Mouse (Mus musculus) heart, embryonic 12.5 days (tissue): ENCODE results near the gene Mef2d. TPM values are rescaled to one million over a fixed set of nuclear protein-coding genes. Genes with fewer than 3 reads are reported as not detected.

Experiments
- ATAC-seq: fragments of 200-750 bp; cut with Nextera tagmentation; 2 replicates; pipeline ENCODE4 v1.8.0; 2017; ENCODE audit warnings: moderate TSS enrichment, moderate library complexity; ENCODE audit not compliant: insufficient number of reproducible peaks, low FRiP score
- H3K27ac ChIP-seq: fragments of 300-500 bp; sonication (generic); 2 replicates; pipeline ENCODE4 v1.5.1; 2016; ENCODE audit warnings: mild to moderate bottlenecking, moderate library complexity; ENCODE audit not compliant: poor library complexity, severe bottlenecking
- H3K27me3 ChIP-seq: fragments of 300-500 bp; sonication (generic); replicated peaks from 2 replicates; pipeline ENCODE4 v1.6.1; 2016; ENCODE audit warnings: mild to moderate bottlenecking, moderate library complexity
- H3K36me3 ChIP-seq: fragments of 300-500 bp; sonication (generic); 2 replicates; pipeline ENCODE4 v1.6.1; 2016; ENCODE audit warnings: mild to moderate bottlenecking, moderate library complexity
- H3K4me1 ChIP-seq: fragments of 300-500 bp; sonication (generic); replicated peaks from 2 replicates; pipeline ENCODE4 v1.6.1; 2016; ENCODE audit warnings: mild to moderate bottlenecking
- H3K4me2 ChIP-seq: fragments of 300-500 bp; sonication (generic); 2 replicates; pipeline ENCODE4 v1.6.1; 2016; ENCODE audit warnings: mild to moderate bottlenecking, moderate library complexity
- H3K4me3 ChIP-seq: fragments of 300-500 bp; sonication (generic); 2 replicates; pipeline ENCODE4 v1.5.1; 2016; ENCODE audit warnings: mild to moderate bottlenecking
- H3K9ac ChIP-seq: fragments of 300-500 bp; sonication (generic); 2 replicates; pipeline ENCODE4 v1.6.1; 2016; ENCODE audit warnings: mild to moderate bottlenecking, moderate library complexity
- H3K9me3 ChIP-seq: fragments of 300-500 bp; sonication (generic); replicated peaks from 2 replicates; pipeline ENCODE4 v1.6.1; 2016; ENCODE audit warnings: mild to moderate bottlenecking, moderate library complexity
- WGBS: fragments of 180-500 bp; shearing (Covaris S2); methylation state at CpG from one replicate; pipeline ENCODE4 v1.1.7; 2016; 5-methylcytosine and 5-hydroxymethylcytosine counted together
- polyA plus RNA-seq: library from polyadenylated mRNA; unstranded; fragments of >200 nt; fragmentation: Nextera tagmentation; extraction: Ambion mirVana; gene quantifications from 2 replicates; pipeline ENCODE4 v1.2.1, GENCODE M21; 2016

Gene Mef2d
- polyA plus RNA-seq, 1 experiment from 2014 or later, result 53.5 TPM

DNA sequence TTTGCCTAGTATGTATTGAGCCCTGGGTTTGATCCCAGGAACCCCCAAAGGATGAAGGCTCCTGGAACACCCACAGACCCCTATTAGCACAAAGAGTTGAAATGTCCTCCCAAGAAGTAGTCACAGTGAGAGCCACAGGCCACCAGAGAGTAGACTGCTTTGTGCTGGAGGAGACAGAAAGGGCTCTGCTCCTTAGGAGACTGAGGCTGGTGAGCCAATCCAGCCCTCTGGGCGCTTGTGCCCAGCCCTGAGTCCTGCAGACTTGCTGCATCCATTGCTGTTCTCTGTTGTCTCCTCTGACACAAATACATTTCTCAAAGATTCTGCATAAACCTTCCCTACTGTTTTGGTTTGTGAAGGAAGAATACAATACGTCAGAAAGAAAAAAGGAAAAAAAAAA lies 68.7 kb downstream of the Mef2d start:
- H3K9ac ChIP-seq, result no peak overlapping the region
- peaks cover 98% of the 10 kb centered on the region for H3K27me3 ChIP-seq
- no peak for ATAC-seq
- H3K4me2 ChIP-seq, result no peak overlapping the region
- 17% methylated on average over 2 of the region's 2 CpGs for WGBS
- H3K4me1 ChIP-seq, result peaks cover 18% of the 10 kb centered on the region
- H3K27ac ChIP-seq, result no peak overlapping the region
- no peak overlapping the region for H3K4me3 ChIP-seq
- no peaks in the 10 kb centered on the region for H3K9me3 ChIP-seq
- no peaks in the 10 kb centered on the region for H3K36me3 ChIP-seq

DNA sequence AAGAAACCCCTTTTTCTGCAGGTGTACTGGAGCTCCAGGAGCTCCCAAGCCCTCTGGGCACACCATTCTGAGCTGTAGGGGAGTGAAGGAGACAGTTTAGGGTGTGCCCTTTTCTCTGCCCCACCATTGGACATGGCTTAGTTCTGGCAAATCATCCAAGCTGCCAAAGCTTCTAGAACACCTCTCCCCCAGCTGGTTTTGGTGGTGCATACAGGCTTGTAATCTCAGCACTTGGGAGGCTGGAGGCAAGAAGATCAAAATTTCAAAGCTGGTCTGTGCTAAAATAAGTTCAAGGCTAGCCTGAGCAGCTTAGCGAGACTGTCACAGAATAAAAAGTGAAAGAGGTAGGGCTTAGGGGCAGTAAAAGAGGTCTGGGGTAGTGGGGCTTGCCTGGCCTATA lies 70.2 kb downstream of the Mef2d start:
- ATAC-seq, result no peak
- no peak overlapping the region for H3K4me2 ChIP-seq
- 11% methylated on average over 1 of the region's 1 CpGs for WGBS

DNA sequence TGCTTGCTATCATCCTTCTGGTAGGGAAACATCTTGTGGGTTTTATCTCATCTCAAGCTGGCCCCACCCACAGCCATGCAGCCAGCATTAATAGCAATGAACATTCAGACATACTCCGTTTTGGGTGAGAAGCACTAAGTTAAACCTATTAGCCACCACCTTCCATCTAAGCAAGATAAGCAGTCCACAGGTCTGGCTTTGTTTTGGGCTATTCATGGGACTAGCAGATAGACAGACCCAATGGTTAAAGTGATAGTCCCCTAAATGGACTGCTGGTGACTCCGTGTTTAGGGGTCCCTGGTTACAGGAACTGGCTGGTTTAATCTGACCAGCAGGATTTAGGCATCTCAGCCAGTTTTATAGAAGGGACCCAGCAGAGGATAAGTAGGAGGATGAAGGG lies 70.8 kb downstream of the Mef2d start:
- 5% methylated on average over 2 of the region's 2 CpGs for WGBS
- H3K9ac ChIP-seq, result no peak overlapping the region
- peaks cover 98% of the 10 kb centered on the region for H3K27me3 ChIP-seq
- H3K9me3 ChIP-seq, result no peaks in the 10 kb centered on the region
- H3K4me3 ChIP-seq, result no peak overlapping the region
- no peak overlapping the region for H3K4me2 ChIP-seq
- no peaks in the 10 kb centered on the region for H3K36me3 ChIP-seq
- H3K4me1 ChIP-seq, result peaks cover 22% of the 10 kb centered on the region
- ATAC-seq, result no peak
- H3K27ac ChIP-seq, result no peak overlapping the region

More for the DNA sequence above, 70.2 kb downstream of the Mef2d start:
- Histone ChIP-seq H3K36me3 (no peaks in the 10 kb centered on the region), H3K9me3 (no peaks in the 10 kb centered on the region), H3K4me1 (peaks cover 22% of the 10 kb centered on the region), H3K9ac (no peak overlapping the region), H3K27me3 (peaks cover 98% of the 10 kb centered on the region), H3K27ac (no peak overlapping the region), H3K4me3 (no peak overlapping the region)

DNA sequence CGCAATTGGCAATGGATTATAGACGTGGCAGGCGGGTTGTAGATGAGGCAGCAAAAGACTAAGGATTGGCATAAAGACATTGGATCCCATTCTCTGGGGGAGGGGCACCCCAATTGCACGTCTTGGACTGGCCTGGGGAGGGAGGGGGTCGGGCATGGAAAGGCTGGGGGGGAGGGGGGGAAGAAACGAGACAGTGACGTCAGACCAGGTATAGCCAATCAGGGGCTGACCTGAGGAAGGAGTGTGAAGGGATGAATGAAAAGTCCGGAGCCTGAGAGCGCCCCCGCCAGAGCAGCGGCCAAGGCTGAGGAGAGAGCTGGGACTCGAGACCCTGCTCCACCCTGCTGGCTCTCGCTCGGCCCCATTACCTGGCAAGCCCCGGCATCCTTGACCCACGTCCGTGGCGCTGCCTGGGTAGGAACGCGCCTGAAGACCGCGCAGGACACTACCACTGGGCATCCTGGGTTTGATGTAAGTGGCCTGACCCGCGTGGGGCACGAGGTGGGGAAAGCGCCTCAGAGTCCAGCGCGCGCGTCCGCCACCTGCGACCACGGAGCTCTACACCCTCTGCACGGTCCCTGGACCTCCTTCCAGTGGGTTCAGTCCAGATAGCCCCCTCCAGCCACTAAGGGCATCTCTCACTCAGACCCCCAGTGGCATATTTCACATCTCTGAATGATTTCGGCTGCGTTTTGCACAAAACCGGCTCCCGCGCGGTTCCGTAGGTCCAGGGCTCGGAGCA lies 72.2 kb downstream of the Mef2d start:
- Histone ChIP-seq H3K4me2 (peak overlapping the region; percentile 66), H3K27me3 (peaks cover 97% of the 10 kb centered on the region)
- 2% methylated on average over 42 of the region's 42 CpGs for WGBS

DNA sequence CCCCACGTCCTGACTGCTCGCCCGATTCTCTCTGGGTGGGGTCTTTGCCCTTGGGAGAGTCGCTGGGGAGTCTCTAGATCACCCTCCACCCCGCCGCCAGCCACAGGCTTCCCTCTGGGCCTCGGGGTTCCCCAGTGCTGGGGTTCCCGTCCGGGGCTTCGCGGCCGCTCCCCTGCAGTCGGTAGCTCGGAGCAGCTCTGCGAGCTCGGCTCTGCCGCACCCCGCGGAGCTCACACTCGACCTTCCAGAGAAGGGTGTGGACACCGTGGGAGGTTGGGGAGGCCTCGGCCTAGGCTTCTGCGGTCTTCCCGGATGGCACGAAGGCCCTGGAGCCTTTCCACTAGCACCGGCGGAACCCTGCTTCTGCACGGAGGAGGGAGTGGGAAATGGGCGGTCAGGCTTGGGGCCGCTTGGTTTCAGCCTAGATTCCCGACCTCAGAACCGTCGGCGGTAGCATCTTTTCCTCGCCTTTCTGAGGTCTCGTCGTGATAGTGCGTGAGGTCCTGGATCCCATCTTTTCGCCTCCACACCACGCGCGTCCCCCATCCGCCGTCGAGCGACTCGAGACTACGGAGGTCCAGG lies 72.9 kb downstream of the Mef2d start:
- 0 out of 2 replicates have a peak overlapping the region, but pooled peaks have one; percentile 9 for H3K9ac ChIP-seq
- WGBS, result 1% methylated on average over 48 of the region's 48 CpGs

More for the DNA sequence above, 72.2 kb downstream of the Mef2d start:
- Histone ChIP-seq H3K4me1 (peaks cover 22% of the 10 kb centered on the region), H3K9ac (no peak overlapping the region), H3K27ac (no peak overlapping the region), H3K36me3 (no peaks in the 10 kb centered on the region), H3K4me3 (peak overlapping the region; percentile 38), H3K9me3 (no peaks in the 10 kb centered on the region)
- ATAC-seq, result 0 out of 2 replicates have a peak, but pooled peaks have one; percentile 18

DNA sequence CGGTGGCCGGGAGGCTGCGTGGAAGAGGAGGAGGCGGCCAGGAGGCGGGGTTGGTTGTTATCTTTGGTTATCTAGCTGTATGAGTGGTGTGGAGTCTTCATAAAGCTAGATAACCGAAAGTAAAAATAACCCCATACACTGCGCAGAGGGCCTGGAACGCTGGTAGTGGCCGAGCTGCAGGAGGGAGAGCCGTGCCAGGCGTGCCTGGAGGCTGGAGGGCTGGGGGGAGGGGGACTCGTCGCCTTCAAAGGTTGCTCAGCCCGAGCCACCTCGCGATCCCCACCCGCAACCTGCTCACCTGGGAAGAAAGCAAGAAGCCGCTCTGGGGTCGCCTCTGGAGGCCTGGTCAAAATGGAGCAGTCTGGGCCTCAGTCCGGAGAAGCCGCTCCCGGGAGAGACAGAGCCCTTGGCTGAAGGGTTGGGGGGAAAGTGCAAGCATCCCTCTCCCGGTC lies 73.4 kb downstream of the Mef2d start:
- Histone ChIP-seq H3K9me3 (no peaks in the 10 kb centered on the region), H3K4me1 (peaks cover 22% of the 10 kb centered on the region), H3K9ac (0 out of 2 replicates have a peak overlapping the region, but pooled peaks have one; percentile 9), H3K36me3 (no peaks in the 10 kb centered on the region), H3K4me3 (peak overlapping the region; percentile 38), H3K27ac (no peak overlapping the region), H3K27me3 (peaks cover 97% of the 10 kb centered on the region), H3K4me2 (peak overlapping the region; percentile 66)
- ATAC-seq, result no peak
- WGBS, result under 1% methylated on average over 23 of the region's 23 CpGs

More for the DNA sequence above, 72.9 kb downstream of the Mef2d start:
- H3K27ac ChIP-seq, result no peak overlapping the region
- H3K4me3 ChIP-seq, result peak overlapping the region; percentile 38
- H3K27me3 ChIP-seq, result peaks cover 97% of the 10 kb centered on the region
- peaks cover 22% of the 10 kb centered on the region for H3K4me1 ChIP-seq
- no peaks in the 10 kb centered on the region for H3K36me3 ChIP-seq
- ATAC-seq, result no peak
- peak overlapping the region; percentile 66 for H3K4me2 ChIP-seq
- H3K9me3 ChIP-seq, result no peaks in the 10 kb centered on the region

DNA sequence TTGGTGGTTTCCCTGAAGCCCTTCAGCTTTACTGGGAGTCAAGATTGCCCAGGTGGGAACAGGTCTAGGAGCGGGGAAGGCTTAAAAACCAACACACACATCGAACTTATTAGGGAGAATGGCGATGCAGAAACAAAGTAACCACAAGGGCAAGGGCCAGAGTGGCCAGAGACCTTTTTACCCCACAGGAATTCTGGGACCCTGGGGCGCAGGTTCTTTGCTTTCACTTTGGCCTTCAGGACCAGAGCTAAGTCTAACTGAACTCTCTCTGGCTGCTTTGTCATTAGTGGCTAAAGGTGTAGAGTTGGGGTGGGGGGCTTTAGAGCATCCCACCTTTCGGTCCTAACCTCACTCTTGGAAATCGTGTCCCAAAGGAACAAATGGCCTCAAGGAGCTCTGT lies 73.9 kb downstream of the Mef2d start:
- peak overlapping the region; percentile 38 for H3K4me3 ChIP-seq
- peak overlapping the region; percentile 66 for H3K4me2 ChIP-seq
- H3K27ac ChIP-seq, result no peak overlapping the region
- 2% methylated on average over 6 of the region's 6 CpGs for WGBS
- no peaks in the 10 kb centered on the region for H3K36me3 ChIP-seq
- H3K4me1 ChIP-seq, result peaks cover 22% of the 10 kb centered on the region
- ATAC-seq, result no peak
- H3K9me3 ChIP-seq, result no peaks in the 10 kb centered on the region
- peaks cover 94% of the 10 kb centered on the region for H3K27me3 ChIP-seq
- H3K9ac ChIP-seq, result no peak overlapping the region

DNA sequence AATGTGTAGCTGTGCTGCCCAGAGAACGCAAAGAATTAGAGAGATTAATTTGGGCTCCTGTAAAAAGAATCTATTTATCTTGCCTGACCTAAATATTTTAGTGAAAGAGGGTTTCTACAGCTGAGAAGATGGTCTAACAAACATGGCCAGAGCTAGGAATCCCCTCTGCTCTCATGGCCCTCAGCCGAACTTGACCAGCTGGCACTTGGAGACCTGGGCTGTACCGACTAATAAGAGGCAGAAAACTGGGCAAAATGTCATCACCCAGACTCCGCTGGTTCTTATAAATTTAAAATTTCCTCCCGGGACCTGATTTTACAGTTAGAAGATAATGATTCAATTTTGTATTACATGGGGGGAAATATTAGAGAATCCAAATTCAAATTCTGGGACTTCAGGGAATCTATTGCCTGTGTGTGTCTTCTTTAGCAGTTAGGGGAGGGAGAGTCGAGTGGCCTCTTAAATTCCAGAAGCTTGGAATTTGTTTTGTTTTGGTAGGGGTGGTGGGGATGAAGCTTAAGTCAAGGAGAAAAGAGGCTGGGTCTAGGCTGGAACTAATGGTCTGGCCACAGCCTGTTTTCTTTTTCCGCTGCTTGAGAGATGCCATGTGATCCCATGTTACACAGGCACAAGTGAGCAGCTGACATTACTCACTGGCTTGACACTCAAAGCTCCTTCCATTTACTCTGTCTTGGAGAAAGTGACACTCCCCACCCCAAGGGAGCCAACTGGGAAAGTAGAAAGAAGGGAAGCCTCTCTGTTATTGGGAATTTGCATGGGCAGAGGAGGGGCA lies 74.6 kb downstream of the Mef2d start:
- 12% methylated on average over 7 of the region's 7 CpGs for WGBS
- H3K9me3 ChIP-seq, result no peaks in the 10 kb centered on the region

DNA sequence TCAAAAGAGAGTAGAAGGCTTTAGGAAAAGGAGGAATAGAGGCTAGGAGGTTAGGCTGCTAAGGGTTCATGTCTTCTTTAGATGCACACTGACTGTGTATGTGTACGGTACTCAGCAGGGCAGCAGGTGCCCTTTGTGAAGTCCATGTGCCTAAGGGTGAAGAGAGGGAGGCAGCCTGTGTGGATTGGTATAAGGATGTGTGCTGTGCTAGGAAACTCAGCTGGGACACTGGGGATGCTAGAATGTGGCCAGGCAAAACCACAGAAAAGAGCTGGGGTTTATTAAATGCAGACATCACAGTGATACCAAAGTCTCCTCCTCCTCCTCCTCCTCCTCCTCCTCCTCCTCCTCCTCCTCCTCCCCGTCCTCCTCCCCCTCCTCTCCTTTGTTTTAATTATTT lies 75.5 kb downstream of the Mef2d start:
- Histone ChIP-seq H3K27me3 (peaks cover 94% of the 10 kb centered on the region), H3K27ac (no peak overlapping the region), H3K36me3 (no peaks in the 10 kb centered on the region), H3K9ac (no peak overlapping the region), H3K9me3 (no peaks in the 10 kb centered on the region), H3K4me1 (peaks cover 22% of the 10 kb centered on the region), H3K4me3 (no peak overlapping the region), H3K4me2 (no peak overlapping the region)
- ATAC-seq, result no peak
- 61% methylated on average over 1 of the region's 2 CpGs for WGBS

More for the DNA sequence above, 74.6 kb downstream of the Mef2d start:
- no peak overlapping the region for H3K4me3 ChIP-seq
- no peaks in the 10 kb centered on the region for H3K36me3 ChIP-seq
- peaks cover 22% of the 10 kb centered on the region for H3K4me1 ChIP-seq
- no peak overlapping the region for H3K27ac ChIP-seq
- ATAC-seq, result no peak
- no peak overlapping the region for H3K9ac ChIP-seq
- peaks cover 94% of the 10 kb centered on the region for H3K27me3 ChIP-seq
- H3K4me2 ChIP-seq, result no peak overlapping the region

DNA sequence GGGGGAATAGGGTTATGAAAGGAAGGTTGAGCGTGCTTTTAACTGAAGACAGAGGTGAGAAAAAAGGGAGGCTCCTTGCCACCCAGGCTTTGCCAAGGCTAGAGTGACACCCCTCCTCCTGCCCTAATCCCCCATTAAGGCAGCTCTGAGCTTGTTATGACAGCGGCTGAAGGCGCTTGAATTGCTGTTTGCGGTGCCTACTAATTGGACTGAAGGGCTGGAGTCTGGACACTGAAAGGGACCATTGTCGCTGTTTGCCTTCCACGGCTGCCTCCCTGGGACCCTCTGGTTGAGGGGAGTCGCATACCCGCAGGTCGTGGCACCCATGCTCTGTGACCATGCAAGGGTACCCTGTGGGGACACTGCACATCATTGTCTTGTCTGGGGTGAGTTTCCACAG lies 77.8 kb downstream of the Mef2d start:
- no peak for ATAC-seq

DNA sequence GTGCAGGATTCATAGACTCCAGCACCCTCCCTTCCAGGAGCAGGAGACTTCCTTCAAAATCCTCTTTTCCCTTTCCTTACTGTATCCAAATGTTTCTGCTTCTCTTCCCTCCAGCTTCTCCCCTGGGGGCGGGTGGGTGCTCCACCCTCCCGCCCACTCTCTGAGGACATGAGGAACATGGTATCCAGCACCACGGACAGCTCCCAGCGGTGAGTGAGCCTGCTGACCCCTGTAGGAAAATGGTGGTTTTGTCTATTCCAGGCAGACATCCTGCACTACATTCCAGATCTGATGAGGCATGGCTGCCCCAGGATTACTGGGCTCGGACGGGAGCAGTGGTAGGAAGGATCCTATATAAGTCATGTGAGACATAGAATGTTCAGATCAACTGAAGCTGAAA lies 78.7 kb downstream of the Mef2d start:
- no peak for ATAC-seq
- Histone ChIP-seq H3K9me3 (no peaks in the 10 kb centered on the region), H3K4me2 (no peak overlapping the region), H3K9ac (no peak overlapping the region), H3K27me3 (peaks cover 94% of the 10 kb centered on the region), H3K27ac (no peak overlapping the region), H3K36me3 (no peaks in the 10 kb centered on the region), H3K4me3 (no peak overlapping the region), H3K4me1 (peaks cover 5% of the 10 kb centered on the region)
- WGBS, result under 1% methylated on average over 6 of the region's 6 CpGs

More for the DNA sequence above, 77.8 kb downstream of the Mef2d start:
- Histone ChIP-seq H3K27me3 (peaks cover 94% of the 10 kb centered on the region), H3K36me3 (no peaks in the 10 kb centered on the region), H3K4me1 (peaks cover 14% of the 10 kb centered on the region), H3K4me3 (no peak overlapping the region), H3K9me3 (no peaks in the 10 kb centered on the region), H3K4me2 (no peak overlapping the region), H3K27ac (no peak overlapping the region), H3K9ac (no peak overlapping the region)
- WGBS, result 20% methylated on average over 9 of the region's 9 CpGs
